Mouse (Mus musculus) left cerebral cortex, adult 18-20 months (tissue): ENCODE measurements around the gene Lhfpl4. TPM values are rescaled to one million over a fixed set of nuclear protein-coding genes. Genes with fewer than 3 reads are reported as not detected.

ENCODE experiments used
- DNase-seq, 2 experiments: peaks; one replicate each; pipeline ENCODE4 v3.0.0; 2021 to 2022; ENCODE audit warnings: low spot score in 2 of 2, mixed read lengths in 1 of 2
- long read RNA-seq, 2 experiments: library from polyadenylated mRNA; stranded (forward); transcript quantifications; one replicate each; pipeline ENCODE4 v2.0.0; 2021
- total RNA-seq, 2 experiments: library from RNA; stranded (reverse); gene quantifications; 2 replicates each; pipeline ENCODE4 v1.2.3; 2021

Lhfpl4 gene
- 10 to 100 TPM; 70.8 to 71.8 TPM for total RNA-seq
- long read RNA-seq, experiment 1, full-length matches to known transcripts, result 22 of 37 reads
- long read RNA-seq, experiment 1, partial matches to known transcripts, result 1 of 37 reads
- long read RNA-seq, experiment 1, other reads (novel, unspliced or antisense), result 14 of 37 reads
- long read RNA-seq, experiment 2, full-length matches to known transcripts, result 14 of 28 reads
- long read RNA-seq, experiment 2, partial matches to known transcripts, result 1 of 28 reads
- long read RNA-seq, experiment 2, other reads (novel, unspliced or antisense), result 13 of 28 reads

GRCm38 (mm10) chr6:113194841-113195595, at the start of gene Lhfpl4:
Lhfpl4 (minus strand) TSS chr6:113195384.
- peak; percentile 50 to 73 for DNase-seq

- no peak for DNase-seq
Measured at GRCm38 (mm10) chr6:113242753-113243152, 47.6 kb upstream of the Lhfpl4 start.

- DNase-seq, result no peak
Measured at GRCm38 (mm10) chr6:113238442-113238841, 43.3 kb upstream of the Lhfpl4 start.

- DNase-seq, result peak; percentile 99
Measured at GRCm38 (mm10) chr6:113237542-113238270, 42.5 kb upstream of the Lhfpl4 start, which contains the start of gene Mtmr14. Mtmr14 (plus strand) TSS chr6:113237843.

- DNase-seq, result peak; percentile 4 to 24
Measured at GRCm38 (mm10) chr6:113235141-113235540, 40.0 kb upstream of the Lhfpl4 start.

- no peak for DNase-seq
Measured at GRCm38 (mm10) chr6:113226705-113227104, 31.5 kb upstream of the Lhfpl4 start.

- DNase-seq, result no peak
Measured at GRCm38 (mm10) chr6:113225798-113226197, 30.6 kb upstream of the Lhfpl4 start.

GRCm38 (mm10) chr6:113216280-113216679, 21.1 kb upstream of the Lhfpl4 start:
- DNase-seq, result no peak

GRCm38 (mm10) chr6:113195596-113195992, 410 bp upstream of the Lhfpl4 start:
- peak in 1 of 2 experiments; percentile 21 for DNase-seq

- DNase-seq, result no peak
Measured at GRCm38 (mm10) chr6:113194517-113194840, 705 bp downstream of the Lhfpl4 start.

GRCm38 (mm10) chr6:113193765-113194460, 1.3 kb downstream of the Lhfpl4 start:
- peak; percentile 16 to 33 for DNase-seq

- DNase-seq, result no peak
Measured at GRCm38 (mm10) chr6:113184866-113185525, 10.2 kb downstream of the Lhfpl4 start.

- no peak for DNase-seq
Measured at GRCm38 (mm10) chr6:113184163-113184562, 11.0 kb downstream of the Lhfpl4 start.

GRCm38 (mm10) chr6:113179195-113179733, 15.9 kb downstream of the Lhfpl4 start:
- DNase-seq, result no peak

- DNase-seq, result peak; percentile 64 to 75
Measured at GRCm38 (mm10) chr6:113178286-113179194, 16.6 kb downstream of the Lhfpl4 start.

- DNase-seq, result no peak
Measured at GRCm38 (mm10) chr6:113176613-113177012, 18.6 kb downstream of the Lhfpl4 start.

- no peak for DNase-seq
Measured at GRCm38 (mm10) chr6:113175469-113175868, 19.7 kb downstream of the Lhfpl4 start.

- DNase-seq, result peak; percentile 39 to 58
Measured at GRCm38 (mm10) chr6:113172568-113172967, 22.6 kb downstream of the Lhfpl4 start.

- no peak for DNase-seq
Measured at GRCm38 (mm10) chr6:113172011-113172410, 23.2 kb downstream of the Lhfpl4 start.
